Mouse (Mus musculus) frontal cortex, adult 2 months (tissue): ENCODE measurements around the gene Myl3. TPM values are rescaled to one million over a fixed set of nuclear protein-coding genes. Genes with fewer than 3 reads are reported as not detected.
A peak's percentile ranks its signal among the peaks of the same experiment; 100 is the strongest.

Experiments used
- DNase-seq, 2 experiments: peaks; one replicate each; pipeline ENCODE4 v3.0.0; 2022; ENCODE audit warnings: low spot score in 1 of 2; ENCODE audit errors: extremely low spot score in 1 of 2
- polyA plus RNA-seq: library from polyadenylated mRNA; depleted of rRNA; stranded (reverse); fragments of >200 nt; gene quantifications from 2 replicates; pipeline ENCODE4 v1.2.3, GENCODE M21; 2012; rRNA removed

Gene Myl3
- polyA plus RNA-seq, 1 experiment: 0.32 TPM

- DNase-seq: peak in 1 of 2 experiments; percentile 23
Measured at GRCm38 (mm10) chr9:110810051-110810450, 68.4 kb downstream of the Myl3 start.

DNA sequence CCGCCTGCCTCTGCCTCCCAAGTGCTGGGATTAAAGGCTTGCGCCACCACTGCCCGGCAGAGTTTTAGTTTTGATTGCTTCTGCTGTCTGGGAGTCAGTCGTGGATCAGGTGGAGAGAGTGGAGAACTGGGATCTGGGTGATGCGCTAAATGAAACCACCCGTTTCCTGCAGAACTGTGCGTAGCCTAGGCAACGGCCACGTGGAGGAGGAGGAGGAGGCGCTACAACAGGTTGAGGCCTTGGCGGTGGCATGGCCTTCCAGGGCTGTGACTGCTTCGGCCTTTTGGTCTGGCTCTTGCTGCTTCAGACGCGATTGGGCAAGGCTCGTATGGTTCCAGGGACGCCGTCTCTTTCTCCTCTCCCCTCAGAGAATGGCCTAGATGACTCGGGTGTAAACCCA, 72.1 kb downstream of the Myl3 start, which contains the start of gene Prss44:
Gene Prss44 (plus strand): TSS at position 206 of the 400 bp plus-strand sequence.
- no peak for DNase-seq

Other genes with a start within 250 kb of the Myl3 start
- 67.2 and 73.6 TPM in 2 replicates for gene Setd2, start 209.3 kb upstream of the Myl3 start, polyA plus RNA-seq
- gene Nradd, start 117.4 kb upstream of the Myl3 start, polyA plus RNA-seq: 8.5 and 9.4 TPM in 2 replicates
- 22.4 and 24.5 TPM in 2 replicates for gene Nbeal2, start 87.7 kb upstream of the Myl3 start, polyA plus RNA-seq
- gene Ccdc12, start 85.4 kb upstream of the Myl3 start, polyA plus RNA-seq: 105 and 106 TPM in 2 replicates
- gene Pth1r, start 5.3 kb downstream of the Myl3 start, polyA plus RNA-seq: 6.9 and 9.1 TPM in 2 replicates
- gene Prss42, start 56.3 kb downstream of the Myl3 start, polyA plus RNA-seq: 0.06 TPM in 1 of 2 replicates, not detected in the other
- not detected in 2 replicates for gene Prss44, start 72.1 kb downstream of the Myl3 start, polyA plus RNA-seq
- 0.06 and 0.15 TPM in 2 replicates for gene Prss43, start 84.8 kb downstream of the Myl3 start, polyA plus RNA-seq
- gene Prss45, start 92.7 kb downstream of the Myl3 start, polyA plus RNA-seq: 0.42 and 0.54 TPM in 2 replicates
- gene Prss46, start 102.6 kb downstream of the Myl3 start, polyA plus RNA-seq: not detected in 2 replicates
- gene Prss50, start 116.1 kb downstream of the Myl3 start, polyA plus RNA-seq: 0.65 and 0.86 TPM in 2 replicates
- gene Als2cl, start 138.0 kb downstream of the Myl3 start, polyA plus RNA-seq: 7.9 and 8.3 TPM in 2 replicates
- gene Tmie, start 138.3 kb downstream of the Myl3 start, polyA plus RNA-seq: 2.2 and 2.5 TPM in 2 replicates
- gene Fam240a, start 175.0 kb downstream of the Myl3 start, polyA plus RNA-seq: not detected in 2 replicates
- 0.94 and 1.3 TPM in 2 replicates for gene Tdgf1, start 204.3 kb downstream of the Myl3 start, polyA plus RNA-seq
- 0.97 and 1.0 TPM in 2 replicates for gene Lrrc2, start 209.7 kb downstream of the Myl3 start, polyA plus RNA-seq
- 0.50 and 0.71 TPM in 2 replicates for gene Rtp3, start 248.7 kb downstream of the Myl3 start, polyA plus RNA-seq